Mouse (Mus musculus): Measurements from ENCODE around the gene Accsl. TPM values are rescaled to one million over a fixed set of nuclear protein-coding genes. Genes with fewer than 3 reads are reported as not detected.

The Accsl gene
- not detected for polyA plus RNA-seq (2014; fragmentation: Illumina TruSeq; extraction: RNeasy Lipid Tissue Mini Kit (QIAGEN cat#74804); ENCODE audit: low read depth, low replicate concordance)

DNA sequence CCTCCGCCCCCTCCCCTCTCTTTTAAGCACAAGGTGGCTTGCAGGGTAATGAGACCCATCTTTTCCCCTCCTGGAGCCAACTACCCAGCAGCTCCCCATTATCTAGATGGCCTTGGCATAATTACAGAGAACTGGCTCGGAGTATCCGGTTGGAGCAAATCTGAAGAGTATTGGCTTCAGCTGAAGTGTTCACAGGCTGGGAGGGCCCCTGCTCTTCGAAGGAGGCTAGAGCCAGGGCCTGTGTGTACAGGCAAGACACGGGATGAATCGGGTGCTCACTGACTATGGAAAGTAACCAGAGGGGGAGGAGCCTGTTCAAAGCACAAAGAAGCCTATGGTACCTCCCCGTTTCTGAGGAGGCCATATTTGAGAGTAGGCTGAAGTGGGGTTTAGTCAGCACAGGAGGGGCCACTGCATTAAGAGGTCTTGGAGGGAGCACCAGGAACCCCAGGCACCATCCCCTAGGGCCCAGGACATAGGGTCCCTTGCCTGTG is at the start of gene Accsl:
Gene Accsl, minus strand, starts transcription at position 51 of the 494 bp plus-strand sequence.

DNA sequence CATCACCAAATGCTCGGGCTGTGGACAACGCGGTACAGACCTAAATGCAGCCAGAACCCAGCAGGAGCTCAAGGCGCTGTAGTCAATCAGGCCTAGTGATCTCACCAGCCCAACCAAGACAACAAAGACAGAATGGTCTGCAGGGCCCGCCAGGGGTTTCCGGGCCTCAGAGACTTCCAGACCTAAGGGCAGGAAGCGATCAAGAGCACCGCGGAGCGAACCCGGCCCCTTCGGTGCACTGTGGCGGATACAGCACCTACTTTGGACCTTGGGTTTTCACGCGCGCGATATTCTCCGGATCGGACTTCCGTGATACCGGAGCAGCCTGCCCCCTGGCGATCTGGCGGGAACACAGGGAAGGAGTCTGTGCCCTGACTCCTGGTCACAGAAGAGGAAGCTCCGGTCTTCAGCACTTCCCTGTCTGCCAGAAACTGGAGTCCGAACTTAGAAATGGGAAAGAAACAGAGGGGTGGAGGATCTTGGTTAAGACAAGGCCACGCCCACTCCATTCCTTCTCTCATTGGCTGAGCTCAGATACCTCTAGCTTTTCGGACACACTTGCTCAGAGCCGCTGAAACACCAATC is 19.4 kb downstream of the Accsl start, which contains the start of gene Accs:
Gene Accs, minus strand, starts transcription at position 439 of the 585 bp plus-strand sequence.

DNA sequence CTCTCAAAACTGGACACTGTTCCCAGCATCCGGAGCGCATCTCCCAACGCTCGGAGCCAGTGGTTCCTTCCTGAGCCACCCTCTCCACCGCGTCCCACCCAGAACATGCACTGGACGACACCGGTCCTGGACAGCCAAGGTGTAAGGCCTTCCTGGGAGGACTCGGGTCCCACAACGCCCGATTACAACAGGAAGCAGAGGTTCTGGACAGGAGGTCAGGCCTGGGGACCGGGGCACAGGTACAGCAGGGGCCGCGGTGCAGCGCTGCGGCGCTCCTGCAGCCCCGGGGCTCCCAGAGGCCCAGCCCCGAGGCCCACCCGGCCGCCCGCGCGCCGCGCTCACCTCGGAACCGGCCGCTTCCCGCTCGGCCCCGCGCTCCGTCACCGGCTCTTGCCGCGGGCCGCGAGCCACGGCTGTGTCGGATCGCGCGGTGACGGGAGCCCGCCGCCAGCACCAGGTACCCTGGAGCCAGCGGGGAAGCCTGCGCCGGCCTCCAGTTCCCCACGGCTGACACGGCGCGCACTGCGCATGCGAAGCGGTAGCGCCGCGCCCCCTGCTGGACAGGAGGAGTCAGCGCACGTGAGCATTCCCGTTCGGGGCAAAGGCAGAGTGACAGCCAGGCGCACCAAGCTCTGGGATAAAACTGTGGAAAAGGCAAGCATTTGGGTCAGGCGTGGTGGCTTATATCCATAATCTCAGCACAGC is 46.8 kb downstream of the Accsl start, which contains the start of gene Ext2:
Gene Ext2, minus strand, starts transcription at position 524 of the 705 bp plus-strand sequence.

Other genes with a start within 250 kb of the Accsl start
- gene Alx4, start 226.8 kb downstream of the Accsl start, polyA plus RNA-seq (2014; fragmentation: Illumina TruSeq; extraction: RNeasy Lipid Tissue Mini Kit (QIAGEN cat#74804); ENCODE audit: low read depth, low replicate concordance): 0.35 TPM
- gene Ext2, start 46.6 kb downstream of the Accsl start, polyA plus RNA-seq (2014; fragmentation: Illumina TruSeq; extraction: RNeasy Lipid Tissue Mini Kit (QIAGEN cat#74804); ENCODE audit: low read depth, low replicate concordance): 35.0 TPM
- gene Accs, start 19.2 kb downstream of the Accsl start, polyA plus RNA-seq (2014; fragmentation: Illumina TruSeq; extraction: RNeasy Lipid Tissue Mini Kit (QIAGEN cat#74804); ENCODE audit: low read depth, low replicate concordance): 3.6 TPM
- gene Gm13889, start 88.0 kb upstream of the Accsl start, polyA plus RNA-seq (2014; fragmentation: Illumina TruSeq; extraction: RNeasy Lipid Tissue Mini Kit (QIAGEN cat#74804); ENCODE audit: low read depth, low replicate concordance): 0.52 TPM
- not detected for gene Gm27027, start 127.2 kb upstream of the Accsl start, polyA plus RNA-seq (2014; fragmentation: Illumina TruSeq; extraction: RNeasy Lipid Tissue Mini Kit (QIAGEN cat#74804); ENCODE audit: low read depth, low replicate concordance)
- 17.0 TPM for gene Alkbh3, start 141.7 kb upstream of the Accsl start, polyA plus RNA-seq (2014; fragmentation: Illumina TruSeq; extraction: RNeasy Lipid Tissue Mini Kit (QIAGEN cat#74804); ENCODE audit: low read depth, low replicate concordance)